Mouse (Mus musculus): ENCODE data around the gene Slc35e3. TPM values are rescaled to one million over a fixed set of nuclear protein-coding genes. Genes with fewer than 3 reads are reported as not detected.

The Slc35e3 gene
- polyA plus RNA-seq, 1 experiment from 2014 or later = 34.1 TPM

Other genes starting within 250 kb of the Slc35e3 start
- gene Cpm, start 116.9 kb downstream of the Slc35e3 start, polyA plus RNA-seq (2016; fragmentation: Nextera tagmentation; extraction: Ambion mirVana) = 5.2 and 6.5 TPM in 2 replicates
- gene Mdm2, start 35.6 kb downstream of the Slc35e3 start, polyA plus RNA-seq (2016; fragmentation: Nextera tagmentation; extraction: Ambion mirVana) = 76.5 and 86.4 TPM in 2 replicates
- gene Nup107, start 46.3 kb upstream of the Slc35e3 start, polyA plus RNA-seq (2016; fragmentation: Nextera tagmentation; extraction: Ambion mirVana) = 87.5 and 95.3 TPM in 2 replicates
- 125 and 130 TPM in 2 replicates for gene Rap1b, start 99.7 kb upstream of the Slc35e3 start, polyA plus RNA-seq (2016; fragmentation: Nextera tagmentation; extraction: Ambion mirVana)